Mouse (Mus musculus): ENCODE measurements around the gene H2al1h.
"Not testable (repeated sequence)": the region's sequence is repeated elsewhere in the genome, so short reads cannot be mapped to it uniquely, and the experiment has no call there.

Gene H2al1h

GRCm38 (mm10) chrX:11321192-11321591, at the start of gene H2al1h:
Gene H2al1h (plus strand): TSS chrX:11321492.
- DNase-seq, result not testable (repeated sequence)

GRCm38 (mm10) chrX:11273190-11273589, 48.1 kb upstream of the H2al1h start:
- no peak for DNase-seq

- DNase-seq, result no peak
Measured at GRCm38 (mm10) chrX:11277083-11277482, 44.2 kb upstream of the H2al1h start.

GRCm38 (mm10) chrX:11280741-11281140, 40.6 kb upstream of the H2al1h start:
- DNase-seq, result no peak

GRCm38 (mm10) chrX:11288306-11288882, 32.9 kb upstream of the H2al1h start:
- DNase-seq, result peak; percentile 61

- DNase-seq, result no peak
Measured at GRCm38 (mm10) chrX:11289244-11289643, 32.0 kb upstream of the H2al1h start.

GRCm38 (mm10) chrX:11298957-11299356, 22.3 kb upstream of the H2al1h start, which contains the start of gene H2al1a:
Gene H2al1a (plus strand): TSS chrX:11299257.
- DNase-seq, result not testable (repeated sequence)

- DNase-seq, result not testable (repeated sequence)
Measured at GRCm38 (mm10) chrX:11302132-11302531, 19.2 kb upstream of the H2al1h start, which contains the start of gene H2al1b. Gene H2al1b (plus strand): TSS chrX:11302432.

- DNase-seq, result not testable (repeated sequence)
Measured at GRCm38 (mm10) chrX:11305355-11305754, 15.9 kb upstream of the H2al1h start, which contains the start of gene H2al1c. Gene H2al1c (plus strand): TSS chrX:11305655.

- DNase-seq, result not testable (repeated sequence)
Measured at GRCm38 (mm10) chrX:11308524-11308923, 12.8 kb upstream of the H2al1h start, which contains the start of gene H2al1d. Gene H2al1d (plus strand): TSS chrX:11308824.

GRCm38 (mm10) chrX:11311634-11312033, 9.7 kb upstream of the H2al1h start, which contains the start of gene H2al1e:
Gene H2al1e (plus strand): TSS chrX:11311934.
- not testable (repeated sequence) for DNase-seq

GRCm38 (mm10) chrX:11314858-11315257, 6.4 kb upstream of the H2al1h start, which contains the start of gene H2al1f:
Gene H2al1f (plus strand): TSS chrX:11315158.
- DNase-seq, result not testable (repeated sequence)

GRCm38 (mm10) chrX:11317956-11318355, 3.3 kb upstream of the H2al1h start, which contains the start of gene H2al1g:
Gene H2al1g (plus strand): TSS chrX:11318256.
- DNase-seq, result not testable (repeated sequence)

- DNase-seq, result not testable (repeated sequence)
Measured at GRCm38 (mm10) chrX:11324359-11324758, 3.1 kb downstream of the H2al1h start, which contains the start of gene H2al1i. Gene H2al1i (plus strand): TSS chrX:11324659.

- DNase-seq, result not testable (repeated sequence)
Measured at GRCm38 (mm10) chrX:11327522-11327921, 6.2 kb downstream of the H2al1h start, which contains the start of gene H2al1j. Gene H2al1j (plus strand): TSS chrX:11327822.

GRCm38 (mm10) chrX:11345762-11346161, 24.5 kb downstream of the H2al1h start:
- DNase-seq, result peak; percentile 8

GRCm38 (mm10) chrX:11346756-11347155, 25.5 kb downstream of the H2al1h start:
- no peak for DNase-seq

GRCm38 (mm10) chrX:11360823-11361222, 39.5 kb downstream of the H2al1h start:
- DNase-seq, result no peak

GRCm38 (mm10) chrX:11361261-11361660, 40.0 kb downstream of the H2al1h start:
- no peak for DNase-seq

- peak; percentile 48 for DNase-seq
Measured at GRCm38 (mm10) chrX:11363890-11364289, 42.6 kb downstream of the H2al1h start.

- DNase-seq, result no peak
Measured at GRCm38 (mm10) chrX:11365151-11365550, 43.9 kb downstream of the H2al1h start.

All from retina, postnatal 1 day (tissue).